Mouse (Mus musculus) WW6 (cell line): ENCODE results near the gene Psmc3ip.

Source experiments
- DNase-seq: peaks from one replicate; pipeline ENCODE4 v3.0.0-alpha.2; 2013; ENCODE audit warnings: low read depth, low spot score

The Psmc3ip gene

GRCm38 (mm10) chr11:101079746-101080145 is 15.5 kb downstream of the Psmc3ip start:
- DNase-seq, result no peak

GRCm38 (mm10) chr11:101078121-101078520 is 17.1 kb downstream of the Psmc3ip start, which contains the start of gene Hsd17b1:
Gene Hsd17b1 (plus strand): TSS chr11:101078411.
- DNase-seq, result no peak

GRCm38 (mm10) chr11:101071810-101072428 is 23.3 kb downstream of the Psmc3ip start:
- no peak for DNase-seq

- DNase-seq, result no peak
Measured at GRCm38 (mm10) chr11:101070987-101071386, 24.2 kb downstream of the Psmc3ip start.

GRCm38 (mm10) chr11:101070189-101070527 is 25.1 kb downstream of the Psmc3ip start:
- DNase-seq, result no peak

- DNase-seq, result peak; percentile 60
Measured at GRCm38 (mm10) chr11:101069391-101070188, 25.6 kb downstream of the Psmc3ip start, which contains the start of gene Naglu. Gene Naglu (plus strand): TSS chr11:101070012.

GRCm38 (mm10) chr11:101066549-101067412 is 28.5 kb downstream of the Psmc3ip start:
- peak; percentile 81 for DNase-seq

- no peak for DNase-seq
Measured at GRCm38 (mm10) chr11:101065002-101065401, 30.2 kb downstream of the Psmc3ip start.

- no peak for DNase-seq
Measured at GRCm38 (mm10) chr11:101064462-101064861, 30.8 kb downstream of the Psmc3ip start.

GRCm38 (mm10) chr11:101063676-101064327 is 31.4 kb downstream of the Psmc3ip start:
- DNase-seq, result no peak

- no peak for DNase-seq
Measured at GRCm38 (mm10) chr11:101062971-101063675, 32.1 kb downstream of the Psmc3ip start.

- no peak for DNase-seq
Measured at GRCm38 (mm10) chr11:101062165-101062884, 32.9 kb downstream of the Psmc3ip start.

- DNase-seq, result no peak
Measured at GRCm38 (mm10) chr11:101061049-101061448, 34.2 kb downstream of the Psmc3ip start.

GRCm38 (mm10) chr11:101060126-101060525 is 35.1 kb downstream of the Psmc3ip start:
- no peak for DNase-seq

- no peak for DNase-seq
Measured at GRCm38 (mm10) chr11:101059473-101059872, 35.8 kb downstream of the Psmc3ip start.

- DNase-seq, result no peak
Measured at GRCm38 (mm10) chr11:101058726-101059125, 36.5 kb downstream of the Psmc3ip start.

- DNase-seq, result peak; percentile 68
Measured at GRCm38 (mm10) chr11:101057860-101058259, 37.4 kb downstream of the Psmc3ip start.

GRCm38 (mm10) chr11:101056885-101057284 is 38.4 kb downstream of the Psmc3ip start:
- DNase-seq, result no peak

GRCm38 (mm10) chr11:101055418-101055817 is 39.8 kb downstream of the Psmc3ip start:
- DNase-seq, result no peak

- DNase-seq, result peak; percentile 56
Measured at GRCm38 (mm10) chr11:101053974-101054373, 41.3 kb downstream of the Psmc3ip start.
